ENCODE assay signal across 20 mouse cellular contexts in genomic region chr14:46256336-46256735, GRCm38 (mm10).
DNase-seq lines count a peak whose midpoint lies in the region; TF ChIP-seq lines count a peak whose summit lies in the region.
"Had no signal": no experiment of that assay in that cellular context is flagged by ENCODE, and none has a peak within 500 bp of the region (broad histone marks: within the 10 kb centered on the region; RNA-seq: fewer than 3 reads in every experiment).

No protein-coding gene starts in this region.

- no peaks in the 10 kb centered on the region for H3K36me3 ChIP-seq in kidney, adult 2 months (ENCODE audit: control insufficient read depth, insufficient read depth, low read length)
- H3K36me3 ChIP-seq in ES-E14 (ENCODE audit: control insufficient read depth, insufficient read depth, low read length, poor library complexity, severe bottlenecking): no peaks in the 10 kb centered on the region
- H3K36me3 ChIP-seq: heart, embryonic 10.5 days; hindbrain, embryonic 12.5 days; kidney, embryonic 15.5 days; limb, embryonic 15.5 days; liver, embryonic 15.5 days had no signal

- 43% methylated on average over 1 of the region's 1 CpGs for WGBS in kidney, adult 2 months

- no peak for TF ChIP-seq CTCF in kidney, adult 2 months (conservative IDR thresholded peaks at IDR 0.05; ENCODE audit: insufficient read depth, insufficient read length, low read depth, low read length)

- H3K4me3 ChIP-seq in kidney, adult 2 months (ENCODE audit: insufficient read depth, low read depth, low read length): no peak overlapping the region
- H3K4me3 ChIP-seq in ES-E14 (ENCODE audit: insufficient read depth in 1 of 2, low read depth in 1 of 2, low read length in 2 of 2, poor library complexity in 1 of 2, severe bottlenecking in 1 of 2): no peak overlapping the region
- H3K4me3 ChIP-seq: forebrain, embryonic 13.5 days; heart, embryonic 10.5 days; hindbrain, embryonic 12.5 days; kidney, embryonic 15.5 days; layer of hippocampus, adult 2 months; limb, embryonic 15.5 days; liver, embryonic 15.5 days; megakaryocyte, embryonic 14.5 days had no signal

- no peak for TF ChIP-seq POLR2A in kidney, adult 2 months (IDR thresholded peaks at IDR 0.05; ENCODE audit: low read depth, low read length)

- H3K9ac ChIP-seq in ES-E14 (ENCODE audit: insufficient read depth, low read depth, low read length, poor library complexity, severe bottlenecking): no peak overlapping the region
- H3K9ac ChIP-seq: forebrain, embryonic 13.5 days; hindbrain, embryonic 12.5 days; kidney, embryonic 15.5 days; limb, embryonic 15.5 days; liver, embryonic 15.5 days had no signal

- H3K27me3 ChIP-seq in kidney, adult 2 months (replicated peaks; ENCODE audit: control insufficient read depth, insufficient read depth, low read length): no peaks in the 10 kb centered on the region
- H3K27me3 ChIP-seq: forebrain, embryonic 13.5 days; hindbrain, embryonic 12.5 days; kidney, embryonic 15.5 days; limb, embryonic 15.5 days; liver, embryonic 15.5 days; megakaryocyte, embryonic 14.5 days had no signal

- in situ Hi-C loops in ES-E14 (cut with MboI; ENCODE audit: low sequenced_read_pairs in 2 of 2, unreplicated experiment in 2 of 2): no loop called here

- H3K4me1 ChIP-seq in kidney, adult 2 months (ENCODE audit: control insufficient read depth, insufficient read depth, low read length): peaks cover 24% of the 10 kb centered on the region
- H3K4me1 ChIP-seq in ES-E14 (ENCODE audit: control insufficient read depth in 2 of 2, insufficient read depth in 2 of 2, low read length in 2 of 2, poor library complexity in 1 of 2): no peaks in the 10 kb centered on the region
- H3K4me1 ChIP-seq: forebrain, embryonic 13.5 days; hindbrain, embryonic 12.5 days; limb, embryonic 15.5 days; liver, embryonic 15.5 days; megakaryocyte, embryonic 14.5 days had no signal

- H3K9me3 ChIP-seq in ES-E14 (ENCODE audit: control insufficient read depth, insufficient read depth, low read depth, low read length): no peaks in the 10 kb centered on the region
- H3K9me3 ChIP-seq: forebrain, embryonic 13.5 days; heart, embryonic 10.5 days; hindbrain, embryonic 12.5 days; kidney, embryonic 15.5 days; limb, embryonic 15.5 days; liver, embryonic 15.5 days; megakaryocyte, embryonic 14.5 days had no signal

- DNase-seq in kidney, adult 2 months: peak; percentile 26
- no peak for DNase-seq in kidney, postnatal 10 days
- DNase-seq in ES-E14 (ENCODE audit: low read depth, low spot score): peak; percentile 17
- peak; percentile 35 for DNase-seq in embryo, embryonic 11.5 days (ENCODE audit: low read depth, low spot score)
- peak; percentile 74 for DNase-seq in mesoderm, embryonic 11.5 days (ENCODE audit: low read depth, low spot score)
- no peak for DNase-seq in cerebellum, adult 8-10 months
- no peak for DNase-seq in spleen, postnatal 14 days (ENCODE audit: low spot score in 2 of 2)
- DNase-seq: adrenal gland, adult 2 months; cerebellum, adult 9-10 months; layer of hippocampus, postnatal 36 days; lung, postnatal 10 days; thymus, postnatal 14 days had no signal

- H3K27ac ChIP-seq in kidney, adult 2 months (ENCODE audit: insufficient read depth, low read depth, low read length): no peak overlapping the region
- H3K27ac ChIP-seq in ES-E14 (ENCODE audit: insufficient read depth, low read depth, low read length, poor library complexity, severe bottlenecking): no peak overlapping the region
- H3K27ac ChIP-seq: forebrain, embryonic 13.5 days; heart, embryonic 10.5 days; hindbrain, embryonic 12.5 days; kidney, embryonic 15.5 days; layer of hippocampus, adult 2 months; limb, embryonic 15.5 days; liver, embryonic 15.5 days had no signal

TF ChIP-seq in ES-E14, 5 proteins besides CTCF, POLR2A, EP300 and RAD21:
- no peak for TF ChIP-seq MAFK (IDR thresholded peaks at IDR 0.05; ENCODE audit: insufficient read depth, low read depth, low read length)
- TF ChIP-seq CHD2 (IDR thresholded peaks at IDR 0.05; ENCODE audit: low read depth, low read length): no peak
- TF ChIP-seq ZC3H11A (IDR thresholded peaks at IDR 0.05; ENCODE audit: borderline replicate concordance, low read depth, low read length): no peak
- no peak for TF ChIP-seq HCFC1 (IDR thresholded peaks at IDR 0.05; ENCODE audit: borderline replicate concordance, insufficient read depth, low read length)
- TF ChIP-seq ZNF384 (IDR thresholded peaks at IDR 0.05; ENCODE audit: low read depth, low read length): no peak
TF ChIP-seq in ES-E14: peak in this region for 0.

Comparison
In these comparisons a context has a peak if more than half of its experiments do, and no peak if none do; other contexts are left out.
1. DNase-seq: peak in kidney, adult 2 months (single experiment), ES-E14 (single experiment), embryo, embryonic 11.5 days (single experiment) and mesoderm, embryonic 11.5 days (single experiment); none in kidney, postnatal 10 days (single experiment), cerebellum, adult 8-10 months (single experiment) and spleen, postnatal 14 days (0 of 2).